Mouse (Mus musculus) heart, postnatal 4 days (tissue): ENCODE results near the gene 1700086D15Rik. TPM values are rescaled to one million over a fixed set of nuclear protein-coding genes. Genes with fewer than 3 reads are reported as not detected.

ENCODE experiments used
- DNase-seq: peaks from one replicate; pipeline ENCODE4 v3.0.0; 2021
- total RNA-seq, 2 experiments: library from RNA; stranded (reverse); gene quantifications; 2 replicates each; pipeline ENCODE4 v1.2.3; 2021

1700086D15Rik gene
- total RNA-seq, 2 experiments from 2014 or later: 0.74 to 0.81 TPM

DNA sequence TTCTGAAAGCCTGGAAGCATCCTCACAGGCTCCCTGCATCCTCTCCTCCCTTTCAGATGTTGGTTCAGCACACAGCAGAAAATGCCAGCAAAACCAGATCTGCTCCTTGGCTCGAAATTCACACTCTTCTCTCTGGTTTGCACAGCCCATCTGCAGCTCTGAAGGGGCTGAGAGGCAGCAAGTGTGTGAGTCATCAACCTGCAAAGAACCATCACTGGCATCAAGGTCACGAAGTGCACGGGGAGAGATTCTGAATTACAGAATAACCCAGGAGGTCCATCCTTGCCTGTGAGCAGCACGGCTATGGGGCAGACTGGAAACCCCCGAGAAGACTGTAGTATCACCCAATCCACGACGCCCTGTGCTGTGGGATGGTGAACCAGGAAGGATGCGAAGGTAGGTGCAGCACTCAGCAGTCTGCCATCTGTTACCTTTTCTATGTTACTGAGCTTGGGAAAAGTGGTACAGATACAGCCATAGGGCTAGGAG is 24.4 kb downstream of the 1700086D15Rik start:
- DNase-seq: no peak

DNA sequence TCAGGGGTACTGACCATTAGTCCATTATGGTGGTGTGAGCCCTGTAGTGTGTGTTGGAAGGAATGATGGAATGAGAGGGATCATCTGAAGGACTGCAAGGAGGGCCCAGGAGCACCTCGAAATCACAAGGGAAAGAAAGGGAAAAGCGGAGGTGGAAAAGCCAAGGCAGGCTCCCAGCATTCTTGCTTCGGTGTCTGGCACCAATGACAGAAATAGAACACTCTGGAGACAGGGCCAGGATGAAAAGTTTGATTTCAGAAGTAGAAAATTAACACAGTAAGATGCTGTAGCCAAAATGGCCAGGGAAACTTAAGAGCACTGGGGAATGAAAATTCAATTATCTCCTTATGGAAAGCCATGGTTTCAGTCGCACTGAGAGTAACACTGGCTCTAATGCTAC is 26.0 kb downstream of the 1700086D15Rik start:
- no peak for DNase-seq

DNA sequence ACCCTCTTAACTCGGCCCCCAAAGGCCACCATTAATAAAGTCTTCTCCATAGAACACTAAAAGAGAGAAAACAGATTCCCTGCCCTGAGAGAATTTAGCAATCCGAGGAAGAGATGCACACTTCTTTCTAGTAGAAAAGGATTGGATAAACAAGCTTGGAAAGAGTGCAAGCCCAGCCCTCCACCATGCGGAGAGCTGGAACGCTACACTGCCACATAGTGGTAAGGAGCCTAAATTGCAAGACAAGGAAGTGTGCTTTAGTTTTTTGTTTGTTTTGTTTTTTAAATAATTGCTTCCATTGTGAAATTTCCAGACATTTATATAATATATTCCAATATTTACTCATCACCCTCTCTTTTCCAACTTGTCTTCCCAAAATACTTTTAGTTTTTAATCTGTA is 30.6 kb downstream of the 1700086D15Rik start:
- DNase-seq: no peak

DNA sequence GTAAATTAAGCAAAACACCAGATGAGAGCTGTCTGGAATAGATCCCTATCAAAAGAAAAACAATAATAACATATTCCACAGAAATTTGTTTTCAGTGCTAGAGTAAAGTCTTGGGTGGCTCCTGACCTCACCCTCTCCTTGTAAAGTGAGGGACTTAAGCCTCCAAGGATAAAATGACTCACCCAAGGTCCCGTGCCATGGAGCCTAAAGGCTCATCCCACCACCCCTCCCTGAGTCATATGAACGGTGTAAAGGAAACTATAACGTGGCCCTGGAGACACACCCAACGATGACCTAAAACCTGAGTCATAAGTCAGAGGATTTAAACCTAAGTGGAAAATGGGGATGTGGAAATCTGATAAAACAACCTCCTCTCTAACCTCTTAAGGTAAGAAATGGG is 31.0 kb downstream of the 1700086D15Rik start:
- DNase-seq: no peak

DNA sequence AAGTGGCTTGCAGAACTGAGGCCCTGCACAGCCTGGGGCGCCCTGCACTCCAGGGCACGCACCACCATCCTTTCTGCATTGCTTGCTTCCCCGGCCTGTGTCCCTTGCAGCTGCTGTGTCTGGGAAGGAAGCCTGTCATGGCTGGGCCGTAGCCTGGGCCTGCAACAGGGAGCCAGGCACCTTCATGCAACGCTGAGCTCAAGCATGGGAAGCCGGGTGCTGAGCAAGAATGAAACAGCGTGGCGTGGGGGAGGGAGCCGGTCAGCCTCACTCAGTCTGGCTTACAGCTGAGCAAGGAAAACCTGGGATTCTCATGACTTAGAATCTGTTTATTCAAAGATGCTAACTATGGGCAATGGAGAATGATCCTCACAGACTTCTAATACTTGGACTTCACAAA is 33.1 kb downstream of the 1700086D15Rik start:
- no peak for DNase-seq

DNA sequence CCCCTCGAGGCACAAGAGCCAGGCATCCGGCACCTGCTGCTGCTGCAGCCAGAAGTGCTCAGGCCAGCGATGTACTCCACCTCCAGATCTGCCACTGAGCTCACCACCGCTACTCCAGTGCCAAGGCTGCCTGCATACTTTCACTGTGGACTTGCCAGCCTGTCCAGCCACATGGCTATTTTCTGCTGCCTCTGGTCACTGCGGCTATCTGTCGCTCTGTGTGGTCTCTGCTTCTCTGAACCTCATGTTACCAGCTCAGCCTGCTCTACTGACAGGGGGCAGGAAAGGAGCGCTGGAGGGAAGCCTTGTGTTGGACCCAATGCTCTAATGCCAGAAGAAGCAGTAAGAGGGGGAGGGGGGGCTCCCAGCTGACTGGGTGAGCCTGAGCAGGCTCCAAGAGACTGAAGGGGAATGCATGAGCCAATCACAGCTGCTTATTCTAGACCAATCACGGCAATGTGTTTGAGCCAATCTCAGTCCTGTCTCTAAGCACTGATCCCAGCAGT is 34.7 kb downstream of the 1700086D15Rik start:
- peak; percentile 48 for DNase-seq

DNA sequence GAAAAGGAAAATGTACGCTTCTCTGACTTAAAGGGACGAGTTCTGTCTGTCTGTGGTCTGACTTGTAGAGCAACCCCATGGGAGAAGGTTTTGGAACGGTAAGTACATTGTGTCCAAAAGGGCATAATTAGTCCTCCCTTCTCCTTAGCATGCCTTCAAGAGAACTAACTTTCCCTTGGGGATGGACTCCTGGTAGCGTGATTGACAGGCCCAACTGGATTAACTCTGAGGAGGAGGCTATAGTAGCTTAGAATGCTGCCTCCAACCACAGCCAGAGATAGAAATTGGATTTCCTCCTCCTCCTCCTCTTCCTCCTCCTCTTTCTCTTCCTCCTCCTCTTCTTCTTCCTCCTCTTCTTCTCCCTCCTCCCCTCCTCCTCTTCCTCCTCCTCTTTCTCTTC is 39.4 kb downstream of the 1700086D15Rik start:
- no peak for DNase-seq

DNA sequence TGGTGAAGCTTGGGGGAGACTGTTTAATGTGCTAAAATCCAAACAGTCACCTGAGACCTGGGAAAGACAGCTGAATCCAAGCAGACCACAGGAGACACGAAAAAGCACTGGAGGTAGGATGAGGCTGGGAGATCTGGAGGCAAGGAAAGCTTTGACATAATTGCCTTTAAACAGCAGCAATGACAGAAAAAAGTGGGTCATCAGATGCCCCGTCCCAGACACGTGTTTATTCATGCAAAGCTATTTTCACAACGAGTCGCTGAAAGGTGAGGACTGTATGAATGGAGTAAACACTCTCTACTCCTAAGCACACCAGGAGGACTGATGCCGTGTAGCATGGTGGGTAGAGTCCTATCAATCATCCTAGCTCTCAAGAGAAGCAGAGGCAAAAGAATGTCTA is 43.9 kb downstream of the 1700086D15Rik start:
- no peak for DNase-seq

DNA sequence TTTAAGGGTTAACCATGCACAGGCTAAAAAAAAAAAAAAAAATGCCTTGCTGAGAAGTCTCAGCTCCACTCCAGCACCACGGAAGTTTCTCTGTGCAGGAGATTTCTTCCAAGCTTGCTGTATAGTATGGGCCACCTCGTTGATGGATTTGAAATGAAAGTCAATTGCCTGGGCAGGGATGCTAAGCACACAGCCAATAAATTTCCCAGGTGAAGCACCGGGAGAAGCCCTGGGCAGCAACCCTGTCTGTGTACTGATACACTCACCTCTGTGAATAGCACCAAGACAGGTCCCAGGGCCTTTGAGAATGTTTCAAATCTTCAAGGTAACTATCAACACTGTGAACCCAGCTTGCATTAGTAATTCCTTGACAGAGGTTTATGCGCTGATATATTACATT is 47.6 kb downstream of the 1700086D15Rik start:
- DNase-seq: no peak

DNA sequence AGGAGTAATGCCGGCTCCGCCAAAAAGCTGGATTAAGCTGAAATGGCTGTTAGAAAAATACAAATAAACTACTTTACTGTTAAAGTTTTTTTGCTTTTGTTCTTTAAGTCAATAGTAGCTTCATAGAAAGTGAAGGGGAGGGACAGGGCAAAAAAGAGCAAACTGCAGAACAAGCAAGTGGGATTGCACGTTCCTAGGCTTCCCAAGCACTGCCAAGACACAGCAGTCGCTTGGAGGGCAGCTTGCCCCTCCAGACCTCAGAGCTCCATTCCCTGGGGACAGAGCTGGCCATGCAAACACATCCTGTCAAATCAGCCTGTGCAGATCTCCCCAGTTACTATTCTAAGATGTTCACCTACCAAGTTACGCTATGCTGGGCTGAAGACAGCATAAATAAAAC is 48.0 kb downstream of the 1700086D15Rik start:
- no peak for DNase-seq

DNA sequence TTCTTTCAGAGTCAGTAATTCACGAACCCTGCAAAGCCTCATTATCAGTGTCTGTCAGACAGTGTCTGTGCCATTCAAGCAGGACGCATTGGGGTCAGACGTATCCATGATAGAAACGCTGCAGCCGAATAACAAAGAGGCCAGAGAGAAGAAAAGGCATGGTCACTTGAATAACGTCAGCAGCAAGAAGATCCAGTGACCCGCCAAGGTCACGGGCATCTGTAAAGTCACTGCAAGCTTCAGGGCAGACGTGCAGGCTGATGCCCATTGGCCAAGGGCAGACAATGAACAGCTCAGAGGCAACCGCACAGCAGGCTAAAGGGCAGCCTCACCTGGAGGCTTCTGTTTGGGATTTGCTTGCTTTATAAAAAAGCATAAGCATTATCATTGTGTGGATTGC is 49.6 kb downstream of the 1700086D15Rik start:
- DNase-seq: no peak

DNA sequence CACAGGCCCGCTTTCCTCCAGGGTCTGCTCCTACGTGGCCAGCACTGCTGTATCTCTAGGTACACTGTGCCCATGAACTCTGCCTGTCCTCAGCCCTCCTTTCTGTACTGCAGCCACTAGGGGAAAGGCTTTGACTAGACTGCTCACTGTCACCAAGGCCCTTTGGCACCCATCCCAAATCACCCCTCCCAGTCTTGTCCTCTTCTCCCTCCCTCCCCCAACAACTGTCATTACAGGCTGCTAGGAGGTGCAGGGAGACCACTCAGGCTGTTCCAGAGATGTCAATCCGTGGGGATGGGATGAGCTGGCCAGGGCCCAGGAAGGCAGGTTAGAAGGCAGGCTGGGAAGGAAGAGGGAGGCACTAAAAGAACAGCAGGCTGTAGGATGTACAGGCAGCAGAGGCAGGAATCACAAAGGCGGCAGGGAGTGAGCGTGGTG is 51.9 kb downstream of the 1700086D15Rik start:
- DNase-seq: peak; percentile 55

DNA sequence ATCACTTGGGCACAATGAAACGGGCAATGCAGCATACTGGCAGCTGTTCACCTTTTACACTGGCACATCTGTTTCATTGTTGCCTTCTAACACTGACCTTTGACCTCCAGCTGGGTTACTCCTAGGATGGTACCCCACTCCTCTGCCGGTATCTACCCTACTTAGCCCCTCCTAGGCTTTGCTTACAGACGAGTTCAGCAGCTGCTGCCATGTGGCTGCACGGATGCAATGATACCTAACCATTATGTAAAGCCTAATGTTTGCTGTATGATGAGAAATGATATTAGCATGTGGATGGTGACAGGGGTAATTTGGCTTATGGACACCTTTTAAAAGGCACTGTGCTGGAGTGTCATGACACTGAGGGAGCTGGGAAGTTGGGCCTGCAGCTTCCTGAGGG is 52.5 kb downstream of the 1700086D15Rik start:
- DNase-seq: no peak

DNA sequence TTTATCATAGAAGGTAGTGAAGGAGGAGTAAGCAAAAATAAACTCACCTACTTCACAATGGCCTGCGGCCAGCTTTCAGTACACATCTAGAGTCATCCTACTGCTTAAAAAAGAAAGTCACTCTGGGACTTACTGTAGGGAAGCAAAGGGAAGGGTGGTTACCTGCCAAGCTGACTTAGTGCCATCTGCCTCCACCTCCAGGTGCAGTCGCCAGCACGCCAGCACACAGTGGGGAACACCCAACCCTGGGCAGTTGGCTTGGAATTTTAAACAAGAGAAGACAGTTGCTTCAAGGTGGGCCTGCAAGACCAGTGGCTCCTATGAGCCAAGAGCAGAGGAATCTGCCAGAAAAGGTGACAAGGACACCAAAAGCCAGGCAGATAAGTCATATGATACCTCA is 55.6 kb downstream of the 1700086D15Rik start:
- DNase-seq: no peak

Other genes starting within 250 kb of the 1700086D15Rik start
- gene Elac2, start 180.9 kb downstream of the 1700086D15Rik start, total RNA-seq: 10 to 100 TPM; 20.2 to 21.1 TPM
- 10 to 100 TPM; 19.9 to 23.7 TPM for gene Arhgap44, start 3.1 kb upstream of the 1700086D15Rik start, total RNA-seq
- 100 to 1,000 TPM; 113 to 131 TPM for gene Myocd, start 110.1 kb upstream of the 1700086D15Rik start, total RNA-seq